Mouse (Mus musculus): ENCODE data around the gene Nop16. TPM values are rescaled to one million over a fixed set of nuclear protein-coding genes. Genes with fewer than 3 reads are reported as not detected.
A peak's percentile ranks its signal among the peaks of the same experiment; 100 is the strongest.

The Nop16 gene
- polyA plus RNA-seq, 1 experiment from 2014 or later: 51.2 TPM

DNA sequence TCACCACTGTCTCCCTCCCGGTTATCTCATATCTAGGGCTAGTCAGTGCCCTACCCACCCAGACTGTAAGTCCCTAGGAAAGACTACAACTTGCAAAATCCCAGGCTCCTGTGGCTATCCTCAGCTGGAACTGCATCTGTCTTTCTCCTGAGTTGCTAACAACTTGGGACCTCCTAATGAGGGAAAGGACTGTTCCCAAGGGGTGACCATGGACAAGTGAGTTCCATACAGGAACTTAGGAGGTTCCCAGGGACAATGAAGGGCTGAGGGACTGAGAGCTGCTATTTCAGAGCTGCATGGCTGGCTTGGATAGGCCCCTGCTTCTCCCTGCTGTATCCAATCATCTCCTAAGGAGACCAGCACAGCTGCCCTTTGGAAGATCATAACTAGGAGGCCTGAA, 19.4 kb upstream of the Nop16 start:
- WGBS: 8% methylated on average over 1 of the region's 1 CpGs

GRCm38 (mm10) chr13:54608666-54609065, 18.8 kb upstream of the Nop16 start:
- H3K27me3 ChIP-seq: peaks cover 28% of the 10 kb centered on the region
- WGBS: 11% methylated on average over 8 of the region's 8 CpGs
- peak overlapping the region; percentile 16; the same call in 1 of the 2 replicates for H3K4me3 ChIP-seq (replicated peaks)

More for the DNA sequence above, 19.4 kb upstream of the Nop16 start:
- peak overlapping the region; percentile 86 for H3K4me2 ChIP-seq (replicated peaks)
- H3K4me3 ChIP-seq (replicated peaks): peak overlapping the region; percentile 16; the same call in 1 of the 2 replicates
- H3K9ac ChIP-seq (replicated peaks): peak overlapping the region; percentile 56
- H3K27me3 ChIP-seq: peaks cover 28% of the 10 kb centered on the region
- H3K36me3 ChIP-seq: peaks cover 12% of the 10 kb centered on the region; the same call in 1 of the 2 replicates
- H3K4me1 ChIP-seq (replicated peaks): peaks cover 32% of the 10 kb centered on the region
- H3K9me3 ChIP-seq: no peaks in the 10 kb centered on the region
- ATAC-seq: no peak
- H3K27ac ChIP-seq: no peak overlapping the region

GRCm38 (mm10) chr13:54608002-54608401, 18.1 kb upstream of the Nop16 start:
- Histone ChIP-seq H3K9ac (replicated peaks) (peak overlapping the region; percentile 56), H3K4me3 (replicated peaks) (no peak overlapping the region), H3K27me3 (peaks cover 28% of the 10 kb centered on the region), H3K9me3 (no peaks in the 10 kb centered on the region), H3K4me2 (replicated peaks) (peak overlapping the region; percentile 86; the same call in 1 of the 2 replicates), H3K4me1 (replicated peaks) (peaks cover 40% of the 10 kb centered on the region), H3K27ac (no peak overlapping the region), H3K36me3 (peaks cover 12% of the 10 kb centered on the region; the same call in 1 of the 2 replicates)
- ATAC-seq: no peak
- WGBS: 80% methylated on average over 3 of the region's 3 CpGs

More at GRCm38 (mm10) chr13:54608666-54609065, 18.8 kb upstream of the Nop16 start:
- ATAC-seq: no peak
- peak overlapping the region; percentile 86 for H3K4me2 ChIP-seq (replicated peaks)
- peaks cover 12% of the 10 kb centered on the region; the same call in 1 of the 2 replicates for H3K36me3 ChIP-seq
- no peaks in the 10 kb centered on the region for H3K9me3 ChIP-seq
- H3K27ac ChIP-seq: 0 out of 2 replicates have a peak overlapping the region, but pooled peaks have one; percentile 39
- peak overlapping the region; percentile 56 for H3K9ac ChIP-seq (replicated peaks)
- H3K4me1 ChIP-seq (replicated peaks): peaks cover 34% of the 10 kb centered on the region

- Histone ChIP-seq H3K9ac (replicated peaks) (no peak overlapping the region), H3K4me2 (replicated peaks) (no peak overlapping the region), H3K27me3 (peaks cover 31% of the 10 kb centered on the region), H3K36me3 (peaks cover 12% of the 10 kb centered on the region; the same call in 1 of the 2 replicates), H3K4me1 (replicated peaks) (peaks cover 43% of the 10 kb centered on the region), H3K9me3 (no peaks in the 10 kb centered on the region), H3K4me3 (replicated peaks) (no peak overlapping the region), H3K27ac (no peak overlapping the region)
- no peak for ATAC-seq
- 76% methylated on average over 5 of the region's 5 CpGs for WGBS
These were observed 17.3 kb upstream of the Nop16 start for GRCm38 (mm10) chr13:54607204-54607603.

- 82% methylated on average over 5 of the region's 5 CpGs for WGBS
- Histone ChIP-seq H3K4me2 (replicated peaks) (no peak overlapping the region), H3K27me3 (peaks cover 34% of the 10 kb centered on the region)
These were observed 15.5 kb upstream of the Nop16 start for GRCm38 (mm10) chr13:54605426-54605825.

DNA sequence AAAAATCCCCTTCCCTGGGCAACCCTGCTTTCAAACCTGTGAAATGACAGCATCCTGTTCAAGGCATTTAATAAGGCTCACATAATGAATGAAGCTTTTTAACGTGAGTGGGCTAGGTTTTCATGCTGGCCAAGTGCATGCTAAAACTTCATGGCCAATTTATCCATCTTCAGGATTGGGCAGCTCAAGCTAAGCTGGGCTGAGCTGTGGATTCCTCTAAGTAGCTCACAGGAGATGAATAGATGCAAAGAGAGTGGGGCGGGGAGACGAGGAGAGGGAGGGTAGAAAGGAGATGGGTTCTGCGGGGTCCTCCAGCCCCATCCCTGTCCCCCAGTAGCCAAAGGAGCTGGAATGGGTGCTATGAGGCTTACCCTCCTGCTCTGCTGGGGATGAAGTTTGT, 14.3 kb upstream of the Nop16 start:
- 24% methylated on average over 4 of the region's 4 CpGs for WGBS
- no peak overlapping the region for H3K4me3 ChIP-seq (replicated peaks)
- H3K27me3 ChIP-seq: peaks cover 34% of the 10 kb centered on the region
- H3K27ac ChIP-seq: no peak overlapping the region
- no peak overlapping the region for H3K9ac ChIP-seq (replicated peaks)
- no peak for ATAC-seq
- H3K9me3 ChIP-seq: no peaks in the 10 kb centered on the region
- H3K4me2 ChIP-seq (replicated peaks): no peak overlapping the region
- peaks cover 24% of the 10 kb centered on the region for H3K4me1 ChIP-seq (replicated peaks)
- peaks cover 17% of the 10 kb centered on the region; the same call in 1 of the 2 replicates for H3K36me3 ChIP-seq

More at GRCm38 (mm10) chr13:54605426-54605825, 15.5 kb upstream of the Nop16 start:
- no peak overlapping the region for H3K9ac ChIP-seq (replicated peaks)
- no peak overlapping the region for H3K4me3 ChIP-seq (replicated peaks)
- H3K36me3 ChIP-seq: peaks cover 12% of the 10 kb centered on the region; the same call in 1 of the 2 replicates
- H3K9me3 ChIP-seq: no peaks in the 10 kb centered on the region
- no peak for ATAC-seq
- peaks cover 31% of the 10 kb centered on the region for H3K4me1 ChIP-seq (replicated peaks)
- H3K27ac ChIP-seq: no peak overlapping the region

GRCm38 (mm10) chr13:54603501-54603900, 13.6 kb upstream of the Nop16 start:
- no peak overlapping the region for H3K4me2 ChIP-seq (replicated peaks)
- H3K4me3 ChIP-seq (replicated peaks): no peak overlapping the region
- H3K36me3 ChIP-seq: peaks cover 25% of the 10 kb centered on the region
- no peak overlapping the region for H3K27ac ChIP-seq
- no peak for ATAC-seq
- 0 out of 2 replicates have a peak overlapping the region, but pooled peaks have one; percentile 23 for H3K9ac ChIP-seq (replicated peaks)
- H3K4me1 ChIP-seq (replicated peaks): peaks cover 17% of the 10 kb centered on the region
- H3K9me3 ChIP-seq: no peaks in the 10 kb centered on the region
- peaks cover 34% of the 10 kb centered on the region for H3K27me3 ChIP-seq

GRCm38 (mm10) chr13:54602639-54603111, 12.8 kb upstream of the Nop16 start:
- no peak overlapping the region for H3K4me3 ChIP-seq (replicated peaks)
- peaks cover 33% of the 10 kb centered on the region for H3K36me3 ChIP-seq
- H3K9ac ChIP-seq (replicated peaks): no peak overlapping the region
- no peak overlapping the region for H3K4me2 ChIP-seq (replicated peaks)
- 70% methylated on average over 3 of the region's 3 CpGs for WGBS
- no peak overlapping the region for H3K27ac ChIP-seq
- peaks cover 34% of the 10 kb centered on the region for H3K27me3 ChIP-seq
- no peak for ATAC-seq
- H3K4me1 ChIP-seq (replicated peaks): peaks cover 11% of the 10 kb centered on the region
- H3K9me3 ChIP-seq: no peaks in the 10 kb centered on the region

GRCm38 (mm10) chr13:54598622-54599143, 8.8 kb upstream of the Nop16 start:
- H3K4me3 ChIP-seq (replicated peaks): no peak overlapping the region
- H3K9me3 ChIP-seq: no peaks in the 10 kb centered on the region
- H3K27ac ChIP-seq: no peak overlapping the region
- H3K4me1 ChIP-seq (replicated peaks): peaks cover 9% of the 10 kb centered on the region
- 89% methylated on average over 12 of the region's 12 CpGs for WGBS
- H3K36me3 ChIP-seq: peaks cover 48% of the 10 kb centered on the region
- H3K4me2 ChIP-seq (replicated peaks): no peak overlapping the region
- no peak overlapping the region for H3K9ac ChIP-seq (replicated peaks)
- 0 out of 2 replicates have a peak, but pooled peaks cover 7% of the 10 kb centered on the region for H3K27me3 ChIP-seq
- no peak for ATAC-seq

DNA sequence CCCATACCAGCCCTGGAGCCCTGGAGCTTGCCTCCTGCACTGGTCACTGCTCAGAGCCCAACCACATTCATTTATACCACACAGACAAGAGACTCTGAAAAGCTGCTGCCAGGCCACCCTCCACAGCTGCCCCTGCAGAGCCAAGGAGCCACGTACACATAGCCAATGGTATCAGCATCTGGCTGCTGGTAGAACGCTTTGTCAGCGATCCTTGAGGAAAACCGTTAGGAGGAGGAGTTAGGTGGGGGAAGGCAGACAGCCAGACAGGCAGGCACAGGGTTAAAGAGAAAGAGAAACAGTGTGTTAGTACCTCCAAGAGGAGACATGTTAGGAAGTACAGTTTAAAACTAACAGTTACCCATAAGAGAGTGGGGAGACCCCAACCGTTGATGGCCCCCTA, 7.0 kb upstream of the Nop16 start:
- Histone ChIP-seq H3K9ac (replicated peaks) (no peak overlapping the region), H3K9me3 (no peaks in the 10 kb centered on the region), H3K36me3 (peaks cover 48% of the 10 kb centered on the region), H3K27me3 (0 out of 2 replicates have a peak, but pooled peaks cover 3% of the 10 kb centered on the region), H3K4me3 (replicated peaks) (no peak overlapping the region), H3K27ac (no peak overlapping the region), H3K4me1 (replicated peaks) (peaks cover 4% of the 10 kb centered on the region; the same call in 1 of the 2 replicates), H3K4me2 (replicated peaks) (no peak overlapping the region)
- 78% methylated on average over 5 of the region's 5 CpGs for WGBS
- no peak for ATAC-seq

GRCm38 (mm10) chr13:54596107-54596690, 6.3 kb upstream of the Nop16 start:
- H3K9ac ChIP-seq (replicated peaks): no peak overlapping the region

GRCm38 (mm10) chr13:54593617-54594016, 3.7 kb upstream of the Nop16 start:
- Histone ChIP-seq H3K36me3 (peaks cover 36% of the 10 kb centered on the region), H3K27ac (no peak overlapping the region), H3K27me3 (no peaks in the 10 kb centered on the region), H3K4me1 (replicated peaks) (peaks cover 27% of the 10 kb centered on the region), H3K4me3 (replicated peaks) (no peak overlapping the region), H3K9me3 (no peaks in the 10 kb centered on the region), H3K9ac (replicated peaks) (no peak overlapping the region), H3K4me2 (replicated peaks) (no peak overlapping the region)
- ATAC-seq: no peak
- 88% methylated on average over 11 of the region's 11 CpGs for WGBS

More at GRCm38 (mm10) chr13:54596107-54596690, 6.3 kb upstream of the Nop16 start:
- peaks cover 48% of the 10 kb centered on the region for H3K36me3 ChIP-seq
- H3K9me3 ChIP-seq: no peaks in the 10 kb centered on the region
- peaks cover 11% of the 10 kb centered on the region for H3K4me1 ChIP-seq (replicated peaks)
- no peak overlapping the region for H3K4me3 ChIP-seq (replicated peaks)
- WGBS: 88% methylated on average over 8 of the region's 8 CpGs
- no peak overlapping the region for H3K27ac ChIP-seq
- no peak for ATAC-seq
- no peak overlapping the region for H3K4me2 ChIP-seq (replicated peaks)
- no peaks in the 10 kb centered on the region for H3K27me3 ChIP-seq

All from midbrain, embryonic 13.5 days (tissue).